In the genomic region with DNA sequence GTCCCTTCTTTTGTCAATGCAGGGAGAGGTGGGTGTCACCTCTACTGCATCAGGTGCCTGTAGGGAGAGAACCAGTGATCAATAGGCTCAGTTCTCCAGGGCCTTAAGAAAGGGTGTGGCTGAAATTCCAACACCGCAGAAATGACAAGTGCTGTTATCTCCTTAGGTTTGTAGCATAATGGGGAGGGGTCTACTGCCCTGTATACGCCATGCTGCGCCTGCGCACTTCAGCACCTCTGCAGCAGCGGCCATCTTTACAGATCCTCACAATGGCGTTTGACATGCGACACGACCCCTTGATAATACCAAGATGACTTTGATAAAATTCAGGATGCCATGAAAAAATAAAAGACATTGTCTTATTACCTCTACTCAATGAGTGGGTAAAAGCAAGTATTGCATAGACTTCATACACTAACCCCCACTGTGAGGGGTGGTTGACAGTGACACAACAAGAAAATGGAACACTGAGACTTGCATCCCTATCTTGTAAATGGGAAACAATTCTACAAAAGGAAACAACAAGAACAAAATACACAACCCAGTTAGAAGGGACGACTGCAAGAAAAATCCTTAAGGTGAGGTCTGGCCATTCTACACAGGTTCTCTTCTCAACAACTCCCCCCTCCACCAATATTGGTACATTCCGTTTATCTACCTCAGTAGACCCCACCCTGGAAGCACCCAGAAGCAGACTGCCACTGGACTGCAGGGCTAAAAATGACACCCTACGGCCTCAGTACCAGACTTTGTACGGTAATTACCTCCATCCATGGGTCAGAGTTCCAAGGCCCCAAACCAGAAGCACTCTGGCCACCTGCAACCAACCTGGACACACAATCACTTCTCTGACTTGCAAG, we compare ENCODE assay signal across 7 mouse cellular contexts. TPM values are rescaled to one million over a fixed set of nuclear protein-coding genes. Genes with fewer than 3 reads are reported as not detected.
DNase-seq lines count a peak whose midpoint lies in the region; ATAC-seq lines count a peak whose summit lies in the region.

No protein-coding gene starts in this region.

- 0 out of 2 replicates have a peak overlapping the region, but pooled peaks have one; percentile 62 for H3K9ac ChIP-seq in liver, embryonic 13.5 days

- 56% methylated on average over 12 of the region's 12 CpGs for WGBS in liver, embryonic 13.5 days (ENCODE audit: insufficient replicate concordance)

- peak; percentile 91 for DNase-seq in R1 (ENCODE audit: low read depth, low spot score)
- peak; percentile 53 for DNase-seq in cerebellum, adult 11-12 months
- peak; percentile 3 for DNase-seq in kidney, postnatal 10 days
- peak; percentile 17 for DNase-seq in liver, embryonic 13.5 days
- DNase-seq in right cerebral cortex, postnatal 36 days (ENCODE audit: low spot score in 2 of 2) = peak; percentile 34 to 38
- DNase-seq in urinary bladder, postnatal 36 days (ENCODE audit: low spot score in 2 of 2) = no peak

- H3K27me3 ChIP-seq in liver, embryonic 13.5 days = no peaks in the 10 kb centered on the region

- H3K4me1 ChIP-seq in liver, embryonic 13.5 days (replicated peaks) = peaks cover 9% of the 10 kb centered on the region; the same call in 1 of the 2 replicates

- H3K9me3 ChIP-seq in liver, embryonic 13.5 days (replicated peaks) = no peaks in the 10 kb centered on the region

- no peaks in the 10 kb centered on the region for H3K36me3 ChIP-seq in liver, embryonic 13.5 days

- peak overlapping the region; percentile 53; the same call in 1 of the 2 replicates for H3K27ac ChIP-seq in liver, embryonic 13.5 days

- peak overlapping the region; percentile 68 for H3K4me2 ChIP-seq in liver, embryonic 13.5 days

- peak; percentile 42 for ATAC-seq in frontal cortex, adult (ENCODE audit: low TSS enrichment)
- peak; percentile 75 for ATAC-seq in liver, embryonic 13.5 days (ENCODE audit: low read depth)

- peak overlapping the region; percentile 63 for H3K4me3 ChIP-seq in liver, embryonic 13.5 days (replicated peaks)

RNA-seq across cellular contexts. Expression of a gene that starts 1.6 kb away (rescaled TPM):
- polyA plus RNA-seq in liver, embryonic 13.5 days (2015; fragmentation: Nextera tagmentation; extraction: Ambion mirVana) = 6.2 and 9.6 TPM in 2 replicates

RNA-seq across cellular contexts. Expression of a gene that starts 1.6 kb away (rescaled TPM):
- 0.08 and 0.14 TPM in 2 replicates for polyA plus RNA-seq in liver, embryonic 13.5 days (2015; fragmentation: Nextera tagmentation; extraction: Ambion mirVana)

Comparison
In these comparisons a context has a peak if more than half of its experiments do, and no peak if none do; other contexts are left out.
1. DNase-seq: peak in R1 (single experiment), cerebellum, adult 11-12 months (single experiment), kidney, postnatal 10 days (single experiment), liver, embryonic 13.5 days (single experiment) and right cerebral cortex, postnatal 36 days (2 of 2); none in urinary bladder, postnatal 36 days (0 of 2).